Mouse (Mus musculus) C3H10T1/2 (cell line): Measurements from ENCODE around the gene Cab39. TPM values are rescaled to one million over a fixed set of nuclear protein-coding genes. Genes with fewer than 3 reads are reported as not detected.

ENCODE experiments used
- polyA plus RNA-seq, 2 experiments: library from polyadenylated mRNA; unstranded; fragments of >200 nt; fragmentation: generic; extraction: Trizol; gene quantifications; one replicate each; pipeline ENCODE4 v1.2.1; 2012; ENCODE audit warnings: missing spikeins in 2 of 2

The Cab39 gene
- polyA plus RNA-seq: 1 to 10 TPM; 1.4 to 9.6 TPM

DNA sequence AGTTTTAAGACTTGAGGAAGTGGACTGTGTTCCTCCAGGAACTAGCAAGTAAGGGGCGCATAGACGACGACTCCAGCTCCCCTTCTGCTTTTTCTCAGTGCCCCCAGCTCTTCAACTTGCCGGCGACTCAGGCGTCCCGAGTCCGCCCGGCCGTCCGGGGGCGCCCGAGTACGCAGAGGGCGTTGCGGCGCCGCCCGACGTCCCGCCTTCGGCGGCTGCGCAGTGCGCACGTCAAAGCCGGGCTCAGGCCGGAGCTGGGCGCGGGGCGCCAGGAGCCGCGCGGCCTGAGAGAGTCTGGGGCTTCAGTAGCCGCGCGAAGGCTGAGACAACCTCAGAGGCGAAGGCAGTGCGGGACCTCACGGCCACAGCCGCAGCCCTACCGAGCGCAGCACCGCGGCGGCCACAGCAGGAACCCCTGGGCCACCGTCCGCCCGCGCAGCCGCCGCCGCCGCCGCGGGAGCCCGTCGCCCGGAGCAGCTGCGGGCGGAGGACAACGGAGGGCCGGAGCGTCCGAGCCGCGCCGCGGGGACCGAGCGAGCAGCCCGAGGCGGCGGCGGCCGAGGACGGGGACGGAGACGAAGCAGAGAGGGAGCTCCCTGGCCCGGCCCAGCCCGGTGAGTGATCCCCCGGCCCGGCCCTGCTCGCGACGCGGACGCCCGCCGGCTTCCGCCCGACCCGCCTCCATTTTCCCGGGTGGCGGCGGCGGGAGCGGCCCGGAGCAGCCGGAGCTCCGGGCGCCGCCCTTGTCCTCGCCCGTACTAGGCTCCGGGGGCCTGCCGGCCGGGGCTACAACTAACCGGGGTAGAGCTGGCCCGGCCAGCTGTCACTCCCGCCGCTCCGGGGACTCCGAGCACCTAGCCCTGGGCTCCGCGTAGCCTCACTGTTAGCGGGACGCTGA is at the start of gene Cab39:
Cab39 (plus strand) TSS at position 234 of the 898 bp plus-strand sequence.

DNA sequence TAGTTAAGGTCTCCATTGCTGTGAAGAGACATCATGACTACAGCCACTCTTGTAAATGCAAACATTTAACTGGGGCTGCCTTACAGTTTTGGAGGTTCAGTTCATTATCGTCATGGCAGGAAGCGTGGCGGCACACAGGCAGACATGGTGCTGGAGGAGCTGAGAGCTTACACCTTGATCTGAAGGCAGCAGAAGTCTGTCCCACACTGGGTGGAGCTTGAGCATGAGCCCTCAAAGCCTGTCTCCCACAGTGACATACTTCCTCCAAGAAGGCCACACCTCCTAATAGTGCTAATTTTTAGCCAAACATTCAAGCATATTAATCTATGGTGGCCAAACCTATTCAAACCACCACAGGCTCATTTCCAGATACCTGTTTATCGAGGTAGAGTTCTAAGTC is 14.8 kb upstream of the Cab39 start, which contains the start of gene A630001G21Rik:
A630001G21Rik (minus strand) TSS at position 208 of the 400 bp plus-strand sequence.

DNA sequence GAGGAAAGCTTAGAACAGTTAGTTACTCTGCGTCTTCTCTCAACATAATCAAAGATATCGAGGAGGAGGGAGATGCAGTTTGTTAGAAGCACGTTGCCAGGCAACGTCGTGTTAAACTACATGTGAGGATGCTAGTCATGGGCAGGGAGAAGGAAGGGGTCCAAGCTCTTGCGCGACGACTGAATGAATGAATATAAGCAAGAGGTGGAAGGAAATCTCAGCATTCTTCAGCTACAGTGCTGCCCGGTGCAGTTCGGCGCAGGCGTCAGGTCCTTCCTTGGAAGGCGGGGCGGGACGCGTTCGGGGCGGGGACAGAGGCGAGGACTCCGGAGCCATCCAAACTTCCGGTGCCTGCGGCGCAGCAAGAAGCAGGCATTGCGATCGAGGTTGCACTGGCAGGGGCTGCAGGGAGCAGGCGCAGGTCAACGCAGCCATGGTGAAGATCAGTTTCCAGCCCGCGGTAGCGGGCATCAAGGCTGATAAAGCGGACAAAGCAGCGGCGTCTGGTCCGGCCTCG is 101.0 kb downstream of the Cab39 start, which contains the start of gene Itm2c:
Itm2c (plus strand) TSS at position 51 of the 517 bp plus-strand sequence.

Other genes with a start within 250 kb of the Cab39 start
- gene G530012D18Rik, start 217.8 kb upstream of the Cab39 start, polyA plus RNA-seq: under 1 TPM in 1 of 2 experiments, not detected in 1; 0.38 TPM
- gene Sp110, start 194.6 kb upstream of the Cab39 start, polyA plus RNA-seq: under 1 TPM; 0.04 to 0.57 TPM
- gene Sp140, start 193.1 kb upstream of the Cab39 start, polyA plus RNA-seq: 1 to 10 TPM in 1 of 2 experiments, under 1 TPM in 1; 0.11 to 6.5 TPM
- 1 to 10 TPM in 1 of 2 experiments, under 1 TPM in 1; 0.20 to 2.0 TPM for gene Sp100, start 143.5 kb upstream of the Cab39 start, polyA plus RNA-seq
- gene A630001G21Rik, start 14.8 kb upstream of the Cab39 start, polyA plus RNA-seq: under 1 TPM; 0.06 to 0.70 TPM
- 100 to 1,000 TPM in 1 of 2 experiments, 10 to 100 TPM in 1; 49.0 to 235 TPM for gene Itm2c, start 100.8 kb downstream of the Cab39 start, polyA plus RNA-seq
- under 1 TPM in 1 of 2 experiments, not detected in 1; 0.05 TPM for gene 4933407L21Rik, start 135.0 kb downstream of the Cab39 start, polyA plus RNA-seq
- gene Gpr55, start 167.6 kb downstream of the Cab39 start, polyA plus RNA-seq: not detected
- gene Spata3, start 223.4 kb downstream of the Cab39 start, polyA plus RNA-seq: not detected